Mouse (Mus musculus) heart, postnatal 14 days (tissue): ENCODE measurements at regions not wholly inside any gene's neighbourhood (a gene's known extent, or its start where the extent isn't known, plus 50 kb on each side); places are given as distances from the start of the nearest gene placed in this dataset.

Experiments
- DNase-seq, 2 experiments: peaks; one replicate each; pipeline ENCODE4 v3.0.0; 2021 to 2022
- intact Hi-C: fragments of 180-260 bp; cut with DNase I; formaldehyde crosslinking; loops from one replicate; pipeline ENCODE4 v1.15.1; 2025

DNA sequence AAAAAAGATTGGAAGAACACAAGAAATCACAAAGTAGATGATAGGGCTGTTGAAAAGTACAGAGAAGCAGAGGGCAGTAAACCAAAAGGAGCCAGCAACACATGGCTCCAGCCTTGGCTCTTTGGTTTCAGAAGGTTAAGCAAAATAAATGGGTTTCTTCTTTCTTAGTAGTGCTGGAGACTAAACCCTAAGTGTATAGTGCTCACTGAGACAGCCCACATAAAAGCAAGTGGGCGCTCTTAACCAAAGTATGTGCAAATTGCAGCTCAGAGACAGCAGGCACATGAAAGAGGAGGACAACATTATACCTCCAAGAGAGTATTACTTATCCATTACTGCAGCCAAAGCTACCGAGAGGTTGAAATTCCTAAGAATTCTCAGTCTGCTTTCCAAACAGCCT, 412.2 kb upstream of the Tenm3 start:
- no peak for DNase-seq
- intact Hi-C loops, result no loop called here

DNA sequence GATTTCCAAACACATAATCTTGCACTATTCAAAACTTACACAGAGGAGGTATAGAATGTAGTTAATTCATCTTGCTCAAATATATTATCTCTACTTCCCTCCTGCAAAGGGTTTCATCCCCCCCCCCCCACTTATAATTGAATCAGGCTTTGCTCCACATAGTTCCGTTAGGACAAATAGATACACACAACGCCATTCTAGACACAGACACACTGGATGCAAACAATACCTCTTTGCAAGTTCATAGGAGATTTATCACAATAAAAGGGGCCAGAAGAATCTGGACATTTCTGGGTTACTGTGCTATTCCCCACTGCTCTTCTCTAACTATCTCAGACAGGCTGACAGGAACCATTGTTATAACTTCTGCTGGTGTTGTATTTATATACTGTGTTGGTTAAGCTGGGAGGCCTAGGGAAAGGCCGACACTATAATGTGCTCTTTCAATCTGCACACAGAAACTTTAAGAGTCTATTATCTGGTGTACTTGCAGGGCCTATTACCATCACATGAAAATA, 410.6 kb upstream of the Tenm3 start:
- intact Hi-C loops, result no loop called here
- no peak for DNase-seq

DNA sequence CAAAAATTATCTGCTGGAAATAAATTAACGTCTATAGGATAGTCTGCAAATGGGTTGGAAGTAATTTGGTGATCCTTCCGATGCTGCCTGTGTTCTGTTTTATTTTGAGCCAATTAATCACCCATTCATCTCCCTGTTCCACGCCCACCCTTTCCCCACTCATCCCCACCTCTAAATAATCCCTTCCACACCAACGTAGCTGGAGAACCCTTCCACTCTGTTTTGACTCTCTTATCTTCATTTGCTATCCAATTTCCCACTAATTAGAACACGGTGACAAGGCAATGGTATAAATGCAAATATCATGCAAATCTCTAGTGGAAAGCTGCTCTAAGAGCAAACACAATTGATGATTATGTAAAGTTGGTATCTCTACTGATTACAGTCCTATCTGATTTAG, 399.3 kb upstream of the Tenm3 start:
- intact Hi-C loops, result no loop called here
- no peak for DNase-seq

DNA sequence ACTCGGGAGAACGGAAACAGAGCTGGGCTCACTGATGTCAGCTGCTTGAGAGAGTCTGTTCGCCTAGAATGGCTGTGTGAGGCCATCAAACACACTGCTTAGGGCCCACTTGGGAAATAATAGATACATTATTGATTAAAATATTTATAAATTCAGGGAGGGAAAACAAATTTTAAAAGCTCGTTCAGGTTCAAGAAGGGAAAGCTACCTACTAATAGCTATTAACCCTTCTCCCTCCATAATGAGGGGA, 393.0 kb upstream of the Tenm3 start:
- no peak for DNase-seq
- intact Hi-C loops, result no loop called here

DNA sequence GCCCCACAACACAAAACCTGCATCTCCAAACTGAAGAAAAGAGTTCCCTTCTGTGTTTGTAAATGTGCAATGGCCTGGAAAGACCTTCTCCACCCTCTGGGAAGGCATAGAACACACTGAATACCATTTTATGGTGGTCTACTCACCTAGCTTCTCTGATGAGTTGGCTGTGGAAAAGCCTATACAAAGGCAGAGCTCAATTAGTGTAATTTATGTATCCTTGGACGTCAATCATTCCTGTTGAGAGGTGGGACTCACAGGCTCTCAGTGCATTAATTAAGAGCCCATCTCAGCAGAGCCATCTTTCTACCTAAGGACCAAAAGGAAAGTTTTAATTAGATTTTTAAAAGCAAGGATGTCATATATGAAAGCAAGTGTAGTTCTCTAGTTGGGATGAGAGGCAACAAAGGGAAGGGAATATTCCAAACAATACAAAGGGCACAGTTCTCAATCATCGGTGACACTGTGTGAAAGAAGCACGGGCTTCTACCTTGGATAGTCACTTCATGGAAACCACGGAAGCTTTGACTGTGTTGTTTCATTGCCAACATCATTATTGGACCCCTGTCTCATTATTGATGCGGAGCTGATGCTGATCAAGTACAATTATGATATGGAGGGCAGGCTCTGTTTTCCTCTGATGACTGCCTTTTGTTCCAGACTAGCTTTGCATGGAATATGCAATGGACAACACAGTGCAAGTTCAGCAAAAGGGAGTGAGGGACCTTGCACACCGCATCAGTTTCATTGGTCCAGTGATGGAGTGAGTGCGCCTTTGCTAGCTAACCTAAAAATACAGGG, 392.5 kb upstream of the Tenm3 start:
- intact Hi-C loops, result no loop called here
- DNase-seq, result no peak

DNA sequence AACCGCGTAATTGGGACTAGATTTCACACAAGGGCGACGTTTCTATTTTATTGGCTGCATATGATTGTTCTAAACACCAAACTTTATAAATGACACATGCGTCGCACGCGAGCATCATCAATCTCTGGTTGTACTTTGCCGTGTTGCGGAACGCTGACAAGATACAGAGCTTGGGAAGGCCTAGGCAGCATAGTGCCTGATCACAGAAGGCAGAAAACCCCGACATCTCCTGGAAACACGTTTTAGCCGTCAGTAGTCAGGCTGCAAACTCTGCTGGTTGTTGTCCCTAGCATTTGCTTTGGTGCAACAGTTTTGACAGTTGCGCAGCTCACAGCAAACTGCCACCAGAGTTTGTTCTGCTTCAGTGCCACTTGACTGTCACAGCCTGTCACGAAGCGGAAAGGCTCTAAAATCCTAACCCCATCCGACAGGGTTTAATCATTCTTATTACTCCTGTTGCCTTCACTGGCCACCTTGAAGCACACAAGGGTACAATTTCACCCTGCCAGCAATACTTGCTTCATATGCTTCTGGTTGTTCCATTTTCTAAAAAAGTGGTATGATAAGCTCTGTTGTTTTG, 380.2 kb upstream of the Tenm3 start:
- intact Hi-C loops, result no loop called here
- no peak for DNase-seq

DNA sequence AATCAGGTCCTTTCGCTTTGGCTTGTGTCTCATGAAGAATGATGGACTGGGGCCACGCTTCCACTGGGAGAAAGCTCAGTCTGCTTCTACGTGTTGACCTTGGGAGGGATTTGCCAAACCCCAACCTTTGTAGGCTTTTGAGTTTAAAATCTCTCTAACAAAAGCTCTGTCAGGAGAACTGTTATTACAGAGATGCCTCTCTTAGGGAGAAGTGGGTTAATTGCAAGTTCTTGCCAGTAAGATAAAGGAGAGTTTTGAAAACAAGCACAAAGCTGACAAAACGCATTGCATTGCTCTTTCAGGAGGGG, 351.5 kb upstream of the Tenm3 start:
- no peak for DNase-seq
- intact Hi-C loops, result no loop called here

DNA sequence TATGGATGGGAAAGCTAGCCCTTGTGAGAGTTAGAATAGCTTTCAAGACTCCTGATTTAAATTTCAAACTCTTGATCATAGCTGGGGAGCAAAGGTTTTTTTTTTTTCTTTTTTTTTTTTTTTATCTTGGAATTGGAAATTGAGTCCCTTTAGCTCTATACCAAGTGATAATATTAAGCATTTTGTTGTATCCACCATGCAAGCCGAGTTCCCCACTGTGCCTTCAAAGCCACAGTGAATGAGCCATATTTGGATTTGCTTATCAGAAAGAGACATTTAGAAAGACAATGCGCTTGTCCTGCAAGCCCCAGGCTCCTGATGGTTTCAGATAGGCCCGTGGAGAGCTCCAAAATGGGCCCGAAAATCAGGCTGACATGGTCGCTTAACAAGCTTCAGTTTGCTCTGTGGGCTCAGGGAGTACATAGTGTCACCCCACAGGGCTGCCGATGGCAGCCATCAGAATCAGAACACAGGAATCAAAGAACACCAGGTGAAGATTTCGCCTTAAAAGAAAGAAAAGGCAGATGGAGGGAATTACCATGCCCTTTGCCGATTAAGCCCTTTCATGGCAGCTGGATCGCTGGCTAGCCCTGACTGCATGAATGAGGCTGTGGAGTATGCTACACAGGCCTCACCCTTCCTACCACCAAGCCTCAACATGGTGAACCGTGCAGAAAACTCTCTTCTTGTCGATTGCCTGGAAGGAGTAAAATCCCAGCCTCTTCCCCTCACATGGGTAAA, 351.0 kb upstream of the Tenm3 start:
- intact Hi-C loops, result no loop called here
- DNase-seq, result no peak

DNA sequence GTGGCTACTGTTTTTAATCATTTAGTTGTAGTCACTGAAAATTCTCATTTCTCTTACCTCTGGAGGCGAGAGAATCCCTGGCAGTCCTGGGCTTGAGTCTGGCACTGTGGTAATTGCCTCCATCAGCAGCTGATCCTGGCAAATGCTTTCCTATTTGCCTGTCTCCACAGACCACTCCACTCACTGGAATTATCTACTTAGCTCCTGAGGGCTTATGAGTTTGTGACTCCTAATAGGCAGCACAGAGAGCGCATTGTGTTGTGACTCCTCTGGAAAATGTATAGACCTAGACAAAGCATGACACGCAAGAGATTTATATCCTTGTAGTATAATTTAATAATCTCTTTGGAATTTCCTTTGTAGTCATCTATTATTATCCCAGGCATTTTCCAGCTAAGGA, 343.1 kb upstream of the Tenm3 start:
- no peak for DNase-seq
- intact Hi-C loops, result no loop called here

DNA sequence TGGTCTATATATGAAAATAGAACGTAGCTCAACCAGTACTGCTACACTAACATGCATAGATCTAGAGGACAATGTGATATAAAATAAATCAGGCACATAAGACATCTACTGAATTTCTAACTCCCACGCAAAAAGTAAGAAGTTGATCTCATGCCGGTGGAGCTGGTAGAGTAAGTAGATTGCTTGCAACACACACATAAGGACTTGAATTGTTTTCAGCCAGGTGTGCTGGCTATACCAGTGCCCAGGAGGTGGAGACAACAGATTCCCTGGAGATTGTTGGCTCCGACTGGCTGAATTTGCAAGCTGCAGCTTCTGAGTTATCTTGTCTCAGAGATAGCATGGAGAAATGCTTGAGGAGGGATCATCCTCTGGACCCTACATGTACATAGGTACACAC, 331.6 kb upstream of the Tenm3 start:
- intact Hi-C loops, result no loop called here
- DNase-seq, result no peak

DNA sequence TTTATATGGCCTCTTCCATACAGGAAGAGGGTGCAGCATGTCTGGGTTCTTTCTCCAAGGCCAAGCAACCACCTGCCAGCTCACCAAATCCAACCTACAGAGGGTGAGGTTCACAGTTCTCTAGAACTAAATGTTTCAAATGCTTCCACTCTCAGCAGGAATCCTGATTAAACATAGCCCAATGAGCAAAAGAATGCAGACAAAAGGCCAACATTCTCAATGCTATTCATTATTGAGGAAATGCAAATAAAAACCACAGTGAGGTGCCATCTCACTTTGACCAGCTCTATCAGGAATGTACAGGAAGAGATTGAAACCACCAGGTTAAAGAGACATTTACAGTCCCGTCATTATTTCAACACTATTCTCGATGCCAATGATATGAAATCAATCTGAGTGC, 331.2 kb upstream of the Tenm3 start:
- intact Hi-C loops, result no loop called here
- no peak for DNase-seq

DNA sequence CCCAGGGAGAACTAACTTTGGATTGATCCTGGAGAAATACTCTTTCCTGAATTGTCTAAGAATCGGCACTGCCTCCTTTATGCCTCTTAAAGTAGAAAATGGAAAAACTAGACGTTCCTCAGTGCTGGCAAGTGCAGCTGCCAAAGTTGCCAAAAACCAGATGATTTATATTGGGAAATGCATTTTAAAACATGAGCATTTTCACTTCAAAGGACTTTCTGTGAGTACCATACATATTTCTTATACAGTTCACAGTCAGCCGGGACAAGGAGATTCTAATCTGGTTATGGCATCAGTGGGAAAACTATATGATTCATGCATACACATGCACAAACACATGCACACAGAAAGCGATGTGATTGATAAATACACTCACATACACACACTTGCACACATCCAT, 315.6 kb upstream of the Tenm3 start:
- no peak for DNase-seq
- intact Hi-C loops, result no loop called here

DNA sequence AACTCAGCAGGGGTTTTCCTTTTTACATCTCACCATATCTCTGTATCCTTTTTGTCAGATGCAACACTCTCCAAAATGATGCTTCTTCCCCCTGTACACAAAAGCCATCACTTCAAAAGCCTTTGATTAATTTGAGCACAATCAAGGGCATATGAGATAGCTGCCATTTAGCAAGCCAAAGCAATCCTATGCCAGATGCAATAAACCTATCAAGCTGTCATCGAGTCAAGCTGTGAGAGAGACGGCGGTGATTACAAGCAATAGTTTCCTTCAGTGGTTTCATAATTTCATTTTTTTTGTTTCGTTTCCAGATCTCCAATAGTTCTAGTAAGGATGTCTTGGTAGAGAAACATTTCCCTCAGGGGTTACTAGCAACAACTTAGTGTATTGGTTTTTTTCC, 314.4 kb upstream of the Tenm3 start:
- no peak for DNase-seq
- intact Hi-C loops, result no loop called here

DNA sequence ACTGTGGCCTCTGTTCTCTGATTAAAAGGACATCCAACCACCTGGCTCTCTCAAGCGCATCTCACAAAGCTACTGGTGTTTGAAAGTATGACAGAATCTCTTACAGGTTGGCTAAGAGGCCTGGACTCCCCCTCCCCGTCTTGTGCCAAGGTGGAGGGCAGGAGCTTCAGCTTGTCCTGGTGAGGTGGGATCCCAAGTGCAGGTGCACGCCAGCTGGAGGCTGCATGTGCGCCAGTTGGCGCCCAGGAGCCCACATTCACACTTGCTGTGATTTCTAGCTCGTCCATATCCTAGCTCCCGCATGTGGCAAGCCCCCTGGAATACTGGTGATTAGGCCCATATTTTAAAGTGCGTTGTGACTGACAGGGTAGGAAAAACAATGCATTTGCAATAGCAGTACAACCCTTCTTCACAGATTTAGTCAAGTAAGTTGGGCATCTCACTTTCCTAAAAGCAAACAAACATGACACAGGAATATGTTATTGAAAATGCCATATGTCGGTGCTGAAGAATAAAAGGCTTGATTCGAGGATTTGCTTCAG, 292.8 kb upstream of the Tenm3 start:
- no peak for DNase-seq
- intact Hi-C loops, result no loop called here

DNA sequence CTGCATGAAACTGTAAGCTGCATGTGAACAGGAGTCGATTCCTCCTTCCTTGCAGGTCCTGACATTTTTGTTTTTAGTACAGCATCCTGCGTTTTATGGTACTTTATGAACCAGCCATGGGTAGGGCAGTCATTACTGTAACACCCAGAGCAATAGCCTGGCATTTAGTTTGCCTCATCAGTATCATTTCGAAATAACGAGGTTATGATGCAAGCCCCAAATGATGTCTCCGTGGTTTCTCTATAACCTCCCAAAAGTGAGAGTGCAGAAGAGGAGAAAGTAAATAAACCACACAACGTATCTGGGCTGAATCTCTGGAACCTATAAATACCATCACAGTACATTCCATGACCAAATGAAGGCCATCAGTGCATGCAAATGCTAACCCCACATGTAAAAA, 265.3 kb upstream of the Tenm3 start:
- intact Hi-C loops, result no loop called here
- no peak for DNase-seq

DNA sequence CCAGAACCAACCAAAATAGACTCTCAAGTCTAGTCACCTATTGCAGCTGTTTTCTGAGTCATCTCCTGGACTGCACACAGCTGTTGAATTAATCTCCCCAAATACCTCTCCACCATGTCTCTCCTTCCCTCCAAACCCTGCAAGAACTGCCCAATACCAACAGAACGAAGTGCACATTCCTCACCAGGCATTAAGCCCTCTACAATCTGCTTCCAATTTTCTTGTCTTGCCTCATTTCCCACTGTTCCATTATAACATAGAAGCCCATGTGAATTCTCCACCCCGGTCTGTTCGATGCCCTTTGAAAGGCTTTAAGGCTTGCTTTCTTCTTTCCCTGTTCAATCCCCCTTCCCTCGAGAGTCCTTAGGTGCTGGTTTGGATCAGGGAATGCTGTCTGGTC, 264.9 kb upstream of the Tenm3 start:
- intact Hi-C loops, result no loop called here
- no peak for DNase-seq

DNA sequence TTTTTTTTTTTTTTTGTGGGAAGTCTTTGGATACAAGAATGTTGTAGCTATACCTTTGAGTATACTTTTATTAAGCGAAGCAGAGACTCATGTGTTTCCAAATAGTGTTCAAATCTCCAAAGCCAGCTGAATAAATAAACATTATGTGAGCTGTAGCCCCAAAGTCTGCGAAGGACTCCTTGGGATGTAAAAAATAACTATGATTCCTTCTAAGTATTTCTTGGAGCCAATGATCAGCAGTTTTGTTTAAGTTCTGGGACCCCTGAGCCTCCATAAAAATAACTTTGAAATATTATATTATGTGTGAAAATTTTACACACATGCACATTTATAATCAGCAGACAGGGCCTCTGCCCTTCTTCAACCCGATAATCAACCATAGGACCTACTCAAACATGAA, 262.8 kb upstream of the Tenm3 start:
- DNase-seq, result no peak
- intact Hi-C loops, result no loop called here

DNA sequence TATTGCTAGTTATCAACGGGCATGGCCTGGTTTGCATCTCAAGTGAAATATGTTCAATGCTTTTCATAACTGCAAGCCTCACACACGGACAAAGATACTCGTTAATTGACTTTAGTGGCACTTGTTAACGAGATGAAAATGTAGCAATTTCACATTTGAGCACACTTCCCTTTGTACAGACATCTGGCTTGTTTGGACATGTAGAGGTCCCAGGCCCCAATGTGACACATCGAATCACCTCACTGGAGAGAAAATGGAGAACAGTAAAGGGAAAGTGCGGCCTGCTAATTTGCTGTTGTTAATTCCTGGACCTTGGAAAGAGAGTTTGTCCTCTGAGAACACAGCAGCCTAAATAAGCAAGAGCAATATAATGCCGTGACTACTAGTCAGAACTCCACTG, 257.4 kb upstream of the Tenm3 start:
- intact Hi-C loops, result no loop called here
- no peak for DNase-seq

DNA sequence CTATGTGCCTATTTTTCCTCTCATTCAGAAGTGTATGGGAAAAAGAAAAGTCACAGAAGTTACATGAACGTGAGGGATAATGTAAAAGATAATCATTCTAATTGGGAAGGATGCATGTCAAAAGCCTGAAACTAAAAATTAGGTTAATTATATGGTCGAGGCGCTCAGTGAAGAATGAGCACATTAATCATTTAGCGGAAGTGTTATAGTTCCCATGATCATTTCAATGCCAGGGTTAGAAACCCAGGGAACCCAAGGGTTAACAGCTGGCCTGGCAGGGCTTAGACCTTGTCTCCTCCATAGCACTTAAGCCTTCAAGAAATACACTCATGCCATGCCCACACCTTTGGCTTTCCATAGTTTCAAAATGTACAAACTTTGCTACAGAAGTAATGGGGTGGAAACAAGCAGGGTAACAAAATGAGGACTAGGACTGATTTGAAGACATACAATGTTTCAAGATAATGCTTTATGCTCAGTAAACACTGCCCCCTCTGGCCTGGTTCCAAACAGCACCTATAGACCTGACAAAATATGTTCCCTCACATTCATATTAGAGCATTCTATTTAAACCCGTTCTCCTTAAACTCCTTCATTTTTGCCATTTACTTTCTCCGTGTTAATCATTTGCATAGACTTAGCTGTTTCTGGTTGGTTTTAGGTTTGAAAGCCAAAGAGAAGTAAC, 240.6 kb upstream of the Tenm3 start:
- DNase-seq, result no peak
- intact Hi-C loops, result no loop called here

DNA sequence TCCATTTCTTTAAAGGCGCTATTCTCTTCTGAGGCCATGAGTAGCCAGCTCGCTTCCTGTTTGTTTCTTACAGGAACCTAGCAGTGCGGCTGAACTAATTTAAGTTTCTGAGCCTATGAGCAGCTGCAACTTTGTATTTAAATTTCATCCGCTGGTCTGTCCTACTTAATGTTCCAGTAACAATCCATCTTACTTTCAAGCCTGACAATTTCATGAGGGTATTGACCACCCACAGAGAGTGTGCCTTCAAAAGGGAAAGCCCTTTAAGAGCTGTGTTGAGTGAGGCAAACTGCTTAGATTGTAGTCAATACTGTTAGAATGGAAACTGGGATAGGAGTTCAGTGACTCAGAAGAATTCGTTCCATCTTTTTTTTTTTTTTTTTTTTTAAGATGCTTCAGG, 225.7 kb upstream of the Tenm3 start:
- intact Hi-C loops, result no loop called here

DNA sequence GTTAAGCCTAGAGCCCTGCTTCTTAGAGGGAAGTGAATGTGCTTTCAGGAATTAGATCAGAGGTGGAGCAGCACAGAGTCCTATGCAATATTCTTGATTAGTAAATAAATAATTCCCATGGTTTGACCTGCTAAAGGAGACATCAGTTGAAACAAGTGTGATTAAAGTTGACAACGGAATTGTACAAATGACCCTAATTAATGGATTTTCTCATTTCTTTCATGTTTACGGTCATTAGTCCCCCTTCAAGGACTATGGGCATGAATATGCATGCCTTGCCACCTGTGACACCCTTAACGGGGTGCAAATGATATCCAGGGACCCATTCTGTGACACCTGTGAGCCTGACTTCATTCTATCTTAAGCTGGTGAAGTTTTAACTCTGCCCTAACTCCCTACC, 219.5 kb upstream of the Tenm3 start:
- intact Hi-C loops, result no loop called here

More for the DNA sequence above, 225.7 kb upstream of the Tenm3 start:
- DNase-seq, result no peak

More for the DNA sequence above, 219.5 kb upstream of the Tenm3 start:
- DNase-seq, result no peak
